Mouse (Mus musculus) testis, adult 2 months (tissue): Measurements from ENCODE around the gene Serbp1.

Experiments
- CTCF ChIP-seq: fragments of 200-500 bp; IDR thresholded peaks from 2 replicates; pipeline ENCODE4 v1.5.1; 2012; ENCODE audit warnings: low read depth, mild to moderate bottlenecking, inconsistent platforms, low read length, moderate library complexity; ENCODE audit not compliant: control insufficient read depth, insufficient read depth, insufficient replicate concordance
- POLR2A ChIP-seq: fragments of 200-500 bp; IDR thresholded peaks from 2 replicates; pipeline ENCODE4 v1.6.1; 2012; ENCODE audit warnings: low read depth, mild to moderate bottlenecking, inconsistent platforms, low read length, moderate library complexity; ENCODE audit not compliant: control insufficient read depth

DNA sequence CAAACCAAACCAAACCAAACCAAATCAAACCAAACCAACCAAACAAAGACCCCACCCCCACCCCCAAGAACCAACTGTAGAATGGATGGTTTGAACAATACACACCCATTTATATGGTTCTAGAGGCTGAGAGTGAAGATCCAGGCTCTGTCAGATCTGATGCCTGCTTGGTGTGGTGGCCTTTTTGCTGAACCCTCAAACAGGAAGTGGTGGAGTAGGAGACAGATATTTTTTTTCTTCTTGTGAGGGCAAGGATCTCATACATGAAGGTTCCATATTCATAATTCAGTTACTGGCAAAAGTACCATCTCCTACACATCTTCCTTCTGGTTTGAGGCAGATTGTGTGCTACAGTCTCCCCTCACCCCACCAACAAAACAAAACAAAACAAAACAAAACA is 101.5 kb downstream of the Serbp1 start:
- TF ChIP-seq POLR2A = no peak
- TF ChIP-seq CTCF = no peak
